Mouse (Mus musculus): ENCODE measurements around the gene Fiz1.
"Not testable (repeated sequence)": the region's sequence is repeated elsewhere in the genome, so short reads cannot be mapped to it uniquely, and the experiment has no call there.

The Fiz1 gene

DNA sequence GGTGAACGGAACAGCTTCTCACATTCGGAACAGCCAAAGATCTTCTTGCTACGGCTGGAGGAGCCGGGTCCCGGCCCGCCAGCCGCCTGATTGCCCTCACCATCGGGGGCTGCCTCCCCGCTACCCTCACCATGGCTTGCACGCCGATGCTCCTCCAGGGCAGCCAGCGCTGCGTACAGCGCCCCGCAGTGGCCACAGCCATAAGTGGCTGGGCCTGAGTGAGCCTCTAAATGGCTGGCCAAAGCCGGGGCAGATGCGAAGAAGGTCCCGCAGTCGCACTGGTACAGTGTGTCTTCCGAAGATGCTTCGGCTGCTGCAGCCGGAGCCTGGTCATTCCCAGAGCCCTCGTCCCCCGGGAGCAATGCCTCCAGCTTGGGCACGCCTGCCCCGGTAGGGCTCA lies 6.3 kb downstream of the Fiz1 start:
- no peak for DNase-seq (ENCODE audit: extremely low read depth, low read depth)

GRCm38 (mm10) chr7:5002876-5003275 lies 11.6 kb downstream of the Fiz1 start:
- DNase-seq (ENCODE audit: extremely low read depth, low read depth) = not testable (repeated sequence)

- DNase-seq (ENCODE audit: extremely low read depth, low read depth) = no peak
Observed at GRCm38 (mm10) chr7:4999876-5000275, 14.6 kb downstream of the Fiz1 start.

GRCm38 (mm10) chr7:4996934-4997333 lies 17.6 kb downstream of the Fiz1 start:
- DNase-seq (ENCODE audit: extremely low read depth, low read depth) = no peak

- peak; percentile 49 for DNase-seq (ENCODE audit: extremely low read depth, low read depth)
Observed at GRCm38 (mm10) chr7:4996003-4996895, 18.2 kb downstream of the Fiz1 start, which contains the start of gene Zfp579. Gene Zfp579 (minus strand): TSS chr7:4996158.

DNA sequence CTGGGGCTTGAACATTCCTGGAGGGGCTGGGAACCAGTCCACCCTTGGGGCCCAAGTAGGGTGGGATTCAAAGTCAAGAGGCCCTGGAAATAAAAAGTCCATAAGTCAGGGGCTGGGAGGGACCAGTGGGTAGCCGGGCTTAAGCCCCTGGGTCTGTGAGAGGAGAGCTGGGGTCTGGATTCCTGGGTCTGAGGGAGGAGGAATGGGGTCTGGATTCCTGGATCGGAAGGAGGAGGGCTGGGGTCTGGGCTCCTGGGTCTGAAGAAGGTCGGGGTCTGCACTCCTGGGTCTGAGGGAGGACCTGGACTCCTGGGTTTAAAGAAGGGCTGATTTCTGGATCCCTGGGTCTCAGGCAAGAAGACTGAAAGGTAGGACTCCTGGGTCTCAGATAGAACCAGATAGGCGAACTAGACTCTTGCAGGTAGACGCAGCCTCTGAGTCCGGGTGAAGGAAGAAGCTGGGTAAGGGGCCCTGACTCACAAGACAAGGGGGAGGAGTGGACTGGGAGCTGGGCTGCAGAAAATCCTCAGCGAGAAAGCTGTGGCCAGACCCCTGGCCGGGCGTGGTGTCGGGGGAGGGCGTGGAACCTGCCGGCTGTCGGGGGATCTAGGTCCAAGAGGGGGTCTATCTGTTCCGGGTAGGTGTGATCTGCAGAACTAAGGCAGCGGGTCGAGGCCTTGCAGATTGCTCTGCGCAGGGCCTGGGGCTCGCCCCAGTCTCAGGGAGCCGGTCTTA lies 19.1 kb downstream of the Fiz1 start:
- no peak for DNase-seq (ENCODE audit: extremely low read depth, low read depth)

DNA sequence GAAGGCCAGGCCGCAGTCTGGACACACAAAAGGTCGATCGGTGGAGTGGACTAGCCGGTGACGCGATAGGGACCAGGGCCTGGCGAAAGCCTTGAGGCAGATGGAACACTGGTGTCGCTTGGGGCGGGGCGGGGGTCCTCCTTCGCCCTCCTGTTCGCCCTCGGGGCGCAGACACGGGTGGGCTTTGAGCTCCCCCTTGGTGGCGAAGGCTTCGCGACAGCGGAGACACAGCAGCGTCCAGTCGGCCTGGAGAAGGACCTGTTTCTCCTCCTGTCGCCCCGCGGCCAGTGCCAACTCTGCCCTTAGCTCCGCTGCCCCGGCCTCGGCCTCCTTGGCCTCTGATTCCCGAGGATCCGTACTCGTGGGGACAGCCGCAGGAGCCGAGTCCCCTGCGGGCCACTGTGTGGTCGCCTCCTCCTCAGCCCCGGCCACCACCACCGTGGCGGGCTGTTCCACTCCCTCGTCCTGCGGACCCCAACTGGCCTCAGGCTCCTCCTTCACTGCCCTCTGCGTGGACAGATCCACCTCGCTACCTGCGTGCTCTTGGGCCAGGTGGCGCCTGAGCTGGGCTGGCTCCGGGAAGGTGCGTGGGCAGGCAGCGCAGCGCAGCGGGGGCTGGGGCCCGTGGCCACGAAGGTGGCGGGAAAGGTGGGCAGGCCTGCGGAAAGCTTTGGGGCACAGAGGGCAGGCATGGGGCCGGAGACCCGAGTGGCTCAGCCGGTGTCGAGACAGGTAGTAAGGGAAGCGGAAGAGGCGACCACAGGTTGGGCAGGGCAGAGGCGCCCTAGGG lies 20.3 kb downstream of the Fiz1 start:
- no peak for DNase-seq (ENCODE audit: extremely low read depth, low read depth)

- DNase-seq (ENCODE audit: extremely low read depth, low read depth) = no peak
Observed at GRCm38 (mm10) chr7:4993347-4993998, 21.0 kb downstream of the Fiz1 start.

DNA sequence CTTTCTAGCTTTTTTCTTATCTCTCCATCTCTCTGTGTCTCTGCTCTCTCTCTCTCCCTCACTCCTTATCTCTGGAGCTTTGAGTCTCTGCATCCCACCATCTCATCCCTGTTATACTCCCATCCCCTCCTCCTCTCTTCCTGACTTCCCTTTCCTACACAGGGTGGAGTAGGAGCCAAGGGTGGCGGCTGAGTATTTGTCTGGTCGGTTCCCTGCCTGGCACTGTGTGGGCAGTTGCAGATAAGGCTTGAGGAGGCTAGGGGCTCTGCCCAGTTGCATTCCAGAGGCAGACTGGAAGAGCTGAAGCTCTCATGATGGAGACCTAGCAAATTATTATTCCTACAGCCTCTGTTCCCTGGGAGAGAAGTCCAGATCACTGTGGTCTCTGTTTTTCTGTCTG lies 26.2 kb downstream of the Fiz1 start:
- no peak for DNase-seq (ENCODE audit: extremely low read depth, low read depth)

- DNase-seq (ENCODE audit: extremely low read depth, low read depth) = no peak
Observed at GRCm38 (mm10) chr7:4976832-4977231, 37.7 kb downstream of the Fiz1 start.

- no peak for DNase-seq (ENCODE audit: extremely low read depth, low read depth)
Observed at GRCm38 (mm10) chr7:4975455-4975854, 39.0 kb downstream of the Fiz1 start.

DNA sequence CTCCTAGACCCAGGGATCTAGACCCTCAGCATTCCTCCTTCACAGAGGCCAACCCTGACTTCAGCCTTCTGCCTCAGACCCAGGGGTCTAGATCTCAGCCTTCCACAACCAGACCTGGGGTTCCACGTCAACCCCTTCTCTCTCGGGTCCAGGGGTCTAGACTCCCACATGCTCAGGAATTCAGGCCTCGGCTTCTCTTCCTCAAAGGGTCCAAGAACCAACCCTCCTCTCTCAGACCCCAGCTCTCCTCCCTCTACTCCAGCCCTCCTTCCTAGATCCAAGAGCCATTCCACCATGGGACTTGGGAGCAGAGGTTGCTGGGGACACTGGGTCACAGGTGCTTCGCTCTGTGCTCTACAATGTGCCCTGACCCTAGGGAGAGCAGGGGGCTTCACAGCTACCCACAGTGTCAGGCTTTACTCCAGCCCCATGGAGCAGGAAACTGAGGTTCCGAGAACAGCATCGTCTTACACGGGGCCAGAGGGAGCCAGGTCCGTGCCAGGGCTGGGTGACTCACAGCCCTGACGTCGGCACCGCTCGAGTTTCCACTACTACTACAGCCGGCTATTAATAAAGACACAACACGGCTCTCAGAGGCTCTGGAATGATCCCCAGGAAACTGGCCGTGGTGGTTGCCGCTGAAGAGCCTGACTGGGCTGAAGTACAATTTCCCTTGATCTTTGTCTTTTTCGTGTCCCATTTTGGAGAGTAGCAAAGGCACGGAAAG lies 42.0 kb downstream of the Fiz1 start:
- no peak for DNase-seq (ENCODE audit: extremely low read depth, low read depth)

DNA sequence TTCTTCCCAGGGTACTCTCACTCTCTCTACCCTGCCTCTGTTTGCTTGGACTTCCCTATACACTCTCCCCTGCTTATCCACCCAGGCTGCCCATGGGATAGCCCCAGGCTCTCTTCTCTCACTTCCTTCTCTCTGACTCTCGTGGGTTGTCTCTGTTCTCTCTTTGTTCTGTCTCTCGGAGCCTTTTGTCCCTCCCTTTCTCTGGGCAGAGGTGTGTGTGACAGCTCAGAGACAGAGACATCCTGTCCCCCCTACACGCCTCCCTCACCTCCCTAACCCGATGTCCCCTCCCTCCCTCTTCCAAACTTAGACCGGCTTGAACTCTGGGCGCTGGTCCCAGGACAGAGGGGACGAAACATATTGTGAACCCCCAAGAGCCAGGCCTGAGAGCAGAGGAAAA lies 42.8 kb downstream of the Fiz1 start:
- DNase-seq (ENCODE audit: extremely low read depth, low read depth) = no peak

DNA sequence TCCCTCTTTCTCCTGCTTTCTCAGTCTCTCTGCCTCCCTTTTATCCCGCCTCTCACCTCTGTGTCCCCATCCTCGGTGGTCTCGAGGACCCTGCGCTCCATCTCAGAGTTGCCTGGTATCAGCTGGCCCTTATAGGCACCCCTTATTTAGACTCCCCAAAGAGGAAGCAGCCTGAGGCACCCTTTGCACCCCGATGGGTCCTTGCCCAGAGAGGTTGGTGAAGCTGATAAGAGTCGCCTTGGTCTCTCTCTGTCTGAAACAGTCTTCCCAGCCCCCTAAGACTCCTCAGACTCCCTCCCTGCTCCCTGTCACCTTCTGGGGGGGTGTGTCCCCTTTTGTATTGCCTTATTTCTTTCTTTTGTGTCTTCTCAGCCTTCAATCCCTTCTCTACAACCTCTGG lies 43.4 kb downstream of the Fiz1 start, which contains the start of gene Sbk3:
Gene Sbk3 (minus strand): TSS at position 101 of the 400 bp plus-strand sequence.
- DNase-seq (ENCODE audit: extremely low read depth, low read depth) = no peak

DNA sequence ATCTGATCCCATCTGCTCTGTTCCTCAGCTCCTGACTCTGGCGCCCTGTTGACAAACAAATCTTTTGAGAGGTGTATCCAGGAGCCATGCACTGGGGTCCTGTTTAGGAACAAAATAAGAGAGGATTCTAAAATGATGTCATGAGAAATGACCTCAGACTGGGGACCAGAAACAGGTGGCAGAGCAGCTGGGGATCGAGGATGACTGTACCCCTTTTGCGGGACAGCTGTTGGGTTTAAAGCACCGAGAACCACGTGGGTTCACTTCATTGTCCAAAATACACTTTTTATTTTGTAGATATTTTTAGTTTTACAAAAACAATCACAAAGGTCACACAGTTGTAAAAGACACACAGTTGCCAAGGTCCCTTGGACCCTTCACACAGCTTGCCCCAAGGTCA lies 49.5 kb downstream of the Fiz1 start:
- no peak for DNase-seq (ENCODE audit: extremely low read depth, low read depth)

DNA sequence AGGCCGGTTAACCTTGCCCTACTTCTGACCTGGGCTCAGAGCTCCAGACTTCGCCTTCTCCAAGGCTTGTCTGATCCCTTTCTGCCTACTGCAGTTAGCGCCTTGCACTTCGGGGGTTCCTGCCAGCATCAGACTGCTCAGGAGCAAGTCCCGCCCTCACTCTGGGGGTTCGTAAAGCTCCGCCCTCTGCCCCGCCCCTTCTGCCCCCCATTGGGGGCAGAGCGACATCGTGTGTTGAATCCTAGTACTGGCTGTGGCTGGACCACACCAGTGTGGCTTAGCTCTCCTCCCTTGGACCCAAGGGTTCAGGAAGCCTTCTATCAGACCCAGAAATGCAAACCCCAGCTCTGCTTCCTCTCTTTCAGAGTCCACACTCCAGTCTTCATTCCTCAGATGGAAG lies 50.2 kb downstream of the Fiz1 start, which contains the start of gene Sbk2:
Gene Sbk2 (minus strand): TSS at position 135 of the 400 bp plus-strand sequence.
- no peak for DNase-seq (ENCODE audit: extremely low read depth, low read depth)

DNA sequence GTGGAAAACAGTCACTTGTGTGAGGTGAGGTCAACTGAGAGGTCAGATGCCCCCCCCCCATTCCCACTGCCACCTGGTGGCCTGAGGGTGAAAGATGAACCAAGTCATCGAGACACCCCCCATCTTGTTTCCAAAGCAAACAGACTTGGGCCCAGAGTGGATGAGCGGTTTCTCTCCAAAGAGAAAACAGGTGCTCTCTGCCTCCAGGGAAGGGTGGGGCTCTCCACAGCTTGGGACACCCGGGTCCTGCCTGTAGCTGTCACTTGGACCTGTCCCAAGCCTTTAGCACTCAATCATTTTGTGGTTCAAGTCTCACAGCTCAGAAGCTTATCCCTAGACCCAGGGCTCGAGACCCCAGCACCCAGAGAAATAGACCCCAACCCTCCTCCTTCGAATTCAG lies 51.0 kb downstream of the Fiz1 start:
- no peak for DNase-seq (ENCODE audit: extremely low read depth, low read depth)

DNA sequence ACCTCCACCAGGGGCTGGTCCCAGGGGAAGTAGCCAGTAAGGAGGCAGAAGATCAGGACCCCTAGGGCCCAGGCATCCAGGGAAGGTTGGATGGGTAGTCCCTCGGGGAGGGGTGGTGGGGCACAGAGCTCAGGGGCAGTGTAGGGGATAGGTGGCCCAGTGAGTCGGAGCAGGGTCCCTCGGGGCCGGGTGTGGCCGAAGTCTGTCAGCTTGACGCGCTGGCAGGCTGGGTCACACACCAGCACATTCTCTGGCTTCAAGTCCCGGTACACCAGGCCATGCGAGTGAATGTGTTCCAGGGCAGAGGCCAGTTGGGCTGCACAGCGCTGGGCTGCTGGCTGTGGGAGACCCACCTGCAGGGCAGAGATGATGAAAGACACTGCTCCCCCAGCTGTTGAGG lies 57.1 kb downstream of the Fiz1 start:
- DNase-seq (ENCODE audit: extremely low read depth, low read depth) = no peak
